Mouse (Mus musculus): Measurements from ENCODE around the gene Tex9.
"Not testable (repeated sequence)": the region's sequence is repeated elsewhere in the genome, so short reads cannot be mapped to it uniquely, and the experiment has no call there.

Tex9 gene

GRCm38 (mm10) chr9:72479276-72479675, 12.7 kb downstream of the Tex9 start:
- in situ Hi-C loops (cut with MseI, MboI) = no loop called here

GRCm38 (mm10) chr9:72477306-72477705, 14.7 kb downstream of the Tex9 start:
- in situ Hi-C loops (cut with MseI, MboI) = no loop called here

GRCm38 (mm10) chr9:72475511-72475910, 16.5 kb downstream of the Tex9 start:
- in situ Hi-C loops (cut with MseI, MboI) = no loop called here

GRCm38 (mm10) chr9:72469851-72470250, 22.2 kb downstream of the Tex9 start:
- in situ Hi-C loops (cut with MseI, MboI) = no loop called here

GRCm38 (mm10) chr9:72468616-72469015, 23.4 kb downstream of the Tex9 start:
- in situ Hi-C loops (cut with MseI, MboI) = no loop called here

GRCm38 (mm10) chr9:72467551-72468407, 24.2 kb downstream of the Tex9 start:
- in situ Hi-C loops (cut with MseI, MboI) = no loop called here

GRCm38 (mm10) chr9:72465754-72466181, 26.2 kb downstream of the Tex9 start:
- in situ Hi-C loops (cut with MseI, MboI) = no loop called here

GRCm38 (mm10) chr9:72464806-72465205, 27.2 kb downstream of the Tex9 start:
- in situ Hi-C loops (cut with MseI, MboI) = no loop called here

- in situ Hi-C loops (cut with MseI, MboI) = no loop called here
Observed at GRCm38 (mm10) chr9:72462427-72462826, 29.6 kb downstream of the Tex9 start.

GRCm38 (mm10) chr9:72460767-72461166, 31.2 kb downstream of the Tex9 start:
- in situ Hi-C loops (cut with MseI, MboI) = no loop called here

GRCm38 (mm10) chr9:72459703-72460102, 32.3 kb downstream of the Tex9 start:
- in situ Hi-C loops (cut with MseI, MboI) = no loop called here

GRCm38 (mm10) chr9:72458233-72458632, 33.8 kb downstream of the Tex9 start:
- in situ Hi-C loops (cut with MseI, MboI) = no loop called here

GRCm38 (mm10) chr9:72456374-72456773, 35.6 kb downstream of the Tex9 start:
- in situ Hi-C loops (cut with MseI, MboI) = no loop called here

GRCm38 (mm10) chr9:72454281-72454680, 37.7 kb downstream of the Tex9 start:
- in situ Hi-C loops (cut with MseI, MboI) = not testable (repeated sequence)

GRCm38 (mm10) chr9:72451111-72451510, 40.9 kb downstream of the Tex9 start:
- in situ Hi-C loops (cut with MseI, MboI) = no loop called here

GRCm38 (mm10) chr9:72450363-72450762, 41.6 kb downstream of the Tex9 start:
- in situ Hi-C loops (cut with MseI, MboI) = no loop called here

GRCm38 (mm10) chr9:72449841-72450240, 42.2 kb downstream of the Tex9 start:
- in situ Hi-C loops (cut with MseI, MboI) = no loop called here

GRCm38 (mm10) chr9:72449367-72449766, 42.6 kb downstream of the Tex9 start:
- in situ Hi-C loops (cut with MseI, MboI) = no loop called here

- in situ Hi-C loops (cut with MseI, MboI) = no loop called here
Observed at GRCm38 (mm10) chr9:72448026-72448425, 44.0 kb downstream of the Tex9 start.

GRCm38 (mm10) chr9:72441927-72442715, 49.9 kb downstream of the Tex9 start:
- in situ Hi-C loops (cut with MseI, MboI) = no loop called here

- in situ Hi-C loops (cut with MseI, MboI) = no loop called here
Observed at GRCm38 (mm10) chr9:72440948-72441926, 50.8 kb downstream of the Tex9 start.

Measured in mouse trophoblast stem cell (cell line).